8 mouse cellular contexts compared by ENCODE assay signal in the genomic region with DNA sequence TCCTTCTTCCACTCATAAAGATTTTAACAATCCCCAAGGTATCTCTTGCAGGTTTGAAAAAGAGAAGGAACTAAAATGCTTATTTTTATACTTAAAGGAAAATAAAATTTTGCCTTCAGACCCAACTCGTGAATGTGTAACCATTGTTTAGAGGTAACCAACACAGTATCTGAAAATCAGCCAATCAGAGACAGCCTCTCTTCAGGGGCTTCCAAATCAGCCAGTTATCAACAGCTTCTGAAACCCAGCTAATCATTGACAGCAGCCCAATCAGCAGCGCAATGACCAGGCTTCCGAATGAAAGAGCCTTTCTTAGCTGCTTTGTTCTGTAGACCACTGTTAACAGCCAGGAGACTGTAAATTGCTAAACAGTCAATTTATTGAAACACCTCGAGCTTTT.
DNase-seq lines count a peak whose midpoint lies in the region; ATAC-seq and TF ChIP-seq lines count a peak whose summit lies in the region.

No protein-coding gene starts in this region.

- no peaks in the 10 kb centered on the region for H3K27me3 ChIP-seq in embryonic facial prominence, embryonic 15.5 days
- peaks cover 6% of the 10 kb centered on the region; the same call in 1 of the 2 replicates for H3K27me3 ChIP-seq in hindbrain, embryonic 10.5 days (ENCODE audit: insufficient read depth, poor library complexity, severe bottlenecking)
- H3K27me3 ChIP-seq in liver, postnatal 0 days (ENCODE audit: insufficient read depth, low read length), result no peaks in the 10 kb centered on the region

- no peak overlapping the region; the same call in 1 of the 2 replicates for H3K27ac ChIP-seq in embryonic facial prominence, embryonic 15.5 days (replicated peaks)
- peak overlapping the region; percentile 97 for H3K27ac ChIP-seq in hindbrain, embryonic 10.5 days
- H3K27ac ChIP-seq in liver, postnatal 0 days (ENCODE audit: low read depth), result no peak overlapping the region

- peak; percentile 30 for DNase-seq in gastrocnemius, adult 18-20 months (ENCODE audit: low spot score)
- DNase-seq in gastrocnemius, adult 8-10 months (ENCODE audit: low spot score in 2 of 2), result no peak
- DNase-seq in hindbrain, embryonic 10.5 days (ENCODE audit: low spot score), result peak; percentile 75
- peak; percentile 88 to 90 for DNase-seq in layer of hippocampus, adult 8-10 months (ENCODE audit: low spot score in 2 of 2)
- DNase-seq in liver, postnatal 0 days, result peak; percentile 51
- DNase-seq in retina, adult 2 months (ENCODE audit: low read depth, low spot score), result peak; percentile 54
- DNase-seq in thymus, postnatal 14 days, result no peak

- no peak for TF ChIP-seq EP300 in liver, postnatal 0 days (IDR thresholded peaks at IDR 0.05; ENCODE audit: low read depth)

- H3K36me3 ChIP-seq in embryonic facial prominence, embryonic 15.5 days, result no peaks in the 10 kb centered on the region
- peaks cover 18% of the 10 kb centered on the region for H3K36me3 ChIP-seq in hindbrain, embryonic 10.5 days
- no peaks in the 10 kb centered on the region; the same call in 1 of the 2 replicates for H3K36me3 ChIP-seq in liver, postnatal 0 days (replicated peaks; ENCODE audit: insufficient read depth, low read length)

- 11% methylated on average over 4 of the region's 4 CpGs for WGBS in embryonic facial prominence, embryonic 15.5 days
- 4% methylated on average over 4 of the region's 4 CpGs for WGBS in hindbrain, embryonic 10.5 days
- 16% methylated on average over 4 of the region's 4 CpGs for WGBS in liver, postnatal 0 days (ENCODE audit: insufficient replicate concordance)

- TF ChIP-seq CTCF in liver, postnatal 0 days (IDR thresholded peaks at IDR 0.05; ENCODE audit: low read depth), result no peak

- H3K4me3 ChIP-seq in embryonic facial prominence, embryonic 15.5 days (replicated peaks), result peak overlapping the region; percentile 84
- peak overlapping the region; percentile 99 for H3K4me3 ChIP-seq in hindbrain, embryonic 10.5 days
- peak overlapping the region; percentile 97; the same call in 1 of the 2 replicates for H3K4me3 ChIP-seq in liver, postnatal 0 days (ENCODE audit: low read depth, low read length)

- H3K9me3 ChIP-seq in embryonic facial prominence, embryonic 15.5 days (replicated peaks), result no peaks in the 10 kb centered on the region
- no peaks in the 10 kb centered on the region for H3K9me3 ChIP-seq in hindbrain, embryonic 10.5 days
- no peaks in the 10 kb centered on the region for H3K9me3 ChIP-seq in liver, postnatal 0 days (ENCODE audit: low read length)

- peak overlapping the region; percentile 81 for H3K4me2 ChIP-seq in embryonic facial prominence, embryonic 15.5 days (replicated peaks)
- H3K4me2 ChIP-seq in liver, postnatal 0 days (ENCODE audit: low read depth, low read length), result peak overlapping the region; percentile 99

- no peak overlapping the region for H3K9ac ChIP-seq in embryonic facial prominence, embryonic 15.5 days
- H3K9ac ChIP-seq in liver, postnatal 0 days (replicated peaks), result no peak overlapping the region

- ATAC-seq in embryonic facial prominence, embryonic 15.5 days (ENCODE audit: insufficient number of reproducible peaks, low FRiP score, low TSS enrichment, low read depth), result no peak
- peak; percentile 33; the same call in 1 of the 2 replicates for ATAC-seq in liver, postnatal 0 days

- H3K4me1 ChIP-seq in embryonic facial prominence, embryonic 15.5 days, result peaks cover 12% of the 10 kb centered on the region
- peaks cover 26% of the 10 kb centered on the region for H3K4me1 ChIP-seq in hindbrain, embryonic 10.5 days (replicated peaks)
- 0 out of 2 replicates have a peak, but pooled peaks cover 11% of the 10 kb centered on the region for H3K4me1 ChIP-seq in liver, postnatal 0 days (ENCODE audit: insufficient read depth)

Comparison
In these comparisons a context has a peak if more than half of its experiments do, and no peak if none do; other contexts are left out.
1. DNase-seq: peak in gastrocnemius, adult 18-20 months (single experiment), hindbrain, embryonic 10.5 days (single experiment), layer of hippocampus, adult 8-10 months (2 of 2), liver, postnatal 0 days (single experiment) and retina, adult 2 months (single experiment); none in gastrocnemius, adult 8-10 months (0 of 2) and thymus, postnatal 14 days (single experiment).
2. Peak in every context shown above with its lines, with median percentiles within 50 percentile points of each other: H3K4me3 ChIP-seq.